Mouse (Mus musculus) spleen, adult 2 months (tissue): Measurements from ENCODE around the gene Slc25a38.

ENCODE experiments used
- CTCF ChIP-seq: fragments of 200-500 bp; IDR thresholded peaks from 2 replicates; pipeline ENCODE4 v1.5.1; 2011; ENCODE audit warnings: mild to moderate bottlenecking, inconsistent platforms; ENCODE audit not compliant: insufficient read depth, insufficient read length, insufficient replicate concordance; ENCODE audit errors: extremely low read depth
- POLR2A ChIP-seq: fragments of 200-500 bp; IDR thresholded peaks from 2 replicates; pipeline ENCODE4 v1.6.1; 2011; ENCODE audit warnings: low read depth, low read length, inconsistent platforms

DNA sequence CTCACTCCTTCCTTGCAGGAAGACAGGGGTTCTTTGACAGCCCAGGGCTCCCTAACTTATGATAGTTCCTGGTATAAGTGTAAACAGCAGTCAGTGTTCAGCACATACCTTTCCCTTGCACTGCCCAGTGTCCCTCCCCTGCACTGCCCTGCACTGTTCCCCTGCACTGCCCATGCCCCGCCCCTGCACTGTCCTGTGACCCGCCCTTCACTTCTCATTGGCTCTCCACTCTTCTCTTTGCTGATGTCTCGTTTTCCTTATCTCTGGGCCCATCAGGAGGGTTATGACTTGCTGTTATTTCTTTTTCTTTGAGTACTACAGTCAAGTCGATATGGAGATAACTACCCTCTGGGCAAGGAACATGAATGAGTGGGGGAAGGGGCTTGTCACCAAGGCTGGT is 47.9 kb downstream of the Slc25a38 start:
- TF ChIP-seq POLR2A (no peak), CTCF (no peak)
